Mouse (Mus musculus): ENCODE data around the gene Lrrk1. TPM values are rescaled to one million over a fixed set of nuclear protein-coding genes. Genes with fewer than 3 reads are reported as not detected.

Gene Lrrk1
- polyA plus RNA-seq, 1 experiment from 2014 or later = 14.2 TPM

GRCm38 (mm10) chr7:66340044-66340443 is 48.1 kb downstream of the Lrrk1 start:
- Histone ChIP-seq H3K27me3 (no peaks in the 10 kb centered on the region), H3K36me3 (no peaks in the 10 kb centered on the region), H3K4me3 (replicated peaks) (no peak overlapping the region), H3K9ac (replicated peaks) (no peak overlapping the region), H3K4me1 (replicated peaks) (peaks cover 10% of the 10 kb centered on the region), H3K9me3 (no peaks in the 10 kb centered on the region), H3K27ac (peak overlapping the region; percentile 41; the same call in 1 of the 2 replicates), H3K4me2 (no peak overlapping the region)
- WGBS = 41% methylated on average over 3 of the region's 3 CpGs
- ATAC-seq (ENCODE audit: insufficient number of reproducible peaks, insufficient read depth, low FRiP score, low TSS enrichment, low read depth) = no peak

GRCm38 (mm10) chr7:66339625-66340024 is 48.5 kb downstream of the Lrrk1 start:
- WGBS = 32% methylated on average over 5 of the region's 5 CpGs
- H3K36me3 ChIP-seq = no peaks in the 10 kb centered on the region
- H3K27me3 ChIP-seq = no peaks in the 10 kb centered on the region
- H3K4me3 ChIP-seq (replicated peaks) = no peak overlapping the region
- peaks cover 10% of the 10 kb centered on the region for H3K4me1 ChIP-seq (replicated peaks)
- no peak overlapping the region for H3K4me2 ChIP-seq
- peak overlapping the region; percentile 41; the same call in 1 of the 2 replicates for H3K27ac ChIP-seq
- ATAC-seq (ENCODE audit: insufficient number of reproducible peaks, insufficient read depth, low FRiP score, low TSS enrichment, low read depth) = no peak
- no peaks in the 10 kb centered on the region for H3K9me3 ChIP-seq
- H3K9ac ChIP-seq (replicated peaks) = no peak overlapping the region

GRCm38 (mm10) chr7:66336955-66337354 is 51.2 kb downstream of the Lrrk1 start:
- no peak for ATAC-seq (ENCODE audit: insufficient number of reproducible peaks, insufficient read depth, low FRiP score, low TSS enrichment, low read depth)
- Histone ChIP-seq H3K27me3 (no peaks in the 10 kb centered on the region), H3K4me3 (replicated peaks) (no peak overlapping the region), H3K36me3 (peaks cover 15% of the 10 kb centered on the region), H3K4me1 (replicated peaks) (peaks cover 10% of the 10 kb centered on the region), H3K27ac (no peak overlapping the region), H3K9ac (replicated peaks) (no peak overlapping the region), H3K4me2 (no peak overlapping the region), H3K9me3 (no peaks in the 10 kb centered on the region)
- WGBS = 90% methylated on average over 2 of the region's 2 CpGs

GRCm38 (mm10) chr7:66333906-66334500 is 54.1 kb downstream of the Lrrk1 start:
- no peaks in the 10 kb centered on the region for H3K27me3 ChIP-seq
- no peak overlapping the region for H3K4me3 ChIP-seq (replicated peaks)
- H3K27ac ChIP-seq = no peak overlapping the region
- H3K9ac ChIP-seq (replicated peaks) = no peak overlapping the region
- H3K4me1 ChIP-seq (replicated peaks) = peaks cover 3% of the 10 kb centered on the region
- WGBS = 87% methylated on average over 4 of the region's 4 CpGs
- H3K9me3 ChIP-seq = no peaks in the 10 kb centered on the region
- ATAC-seq (ENCODE audit: insufficient number of reproducible peaks, insufficient read depth, low FRiP score, low TSS enrichment, low read depth) = no peak
- no peak overlapping the region for H3K4me2 ChIP-seq
- peaks cover 16% of the 10 kb centered on the region for H3K36me3 ChIP-seq

GRCm38 (mm10) chr7:66332340-66332739 is 55.8 kb downstream of the Lrrk1 start:
- H3K36me3 ChIP-seq = peaks cover 16% of the 10 kb centered on the region
- no peak overlapping the region for H3K4me2 ChIP-seq
- H3K9ac ChIP-seq (replicated peaks) = no peak overlapping the region
- no peaks in the 10 kb centered on the region for H3K9me3 ChIP-seq
- no peak for ATAC-seq (ENCODE audit: insufficient number of reproducible peaks, insufficient read depth, low FRiP score, low TSS enrichment, low read depth)
- peaks cover 3% of the 10 kb centered on the region for H3K4me1 ChIP-seq (replicated peaks)
- no peaks in the 10 kb centered on the region for H3K27me3 ChIP-seq
- 87% methylated on average over 8 of the region's 8 CpGs for WGBS
- H3K4me3 ChIP-seq (replicated peaks) = no peak overlapping the region
- no peak overlapping the region for H3K27ac ChIP-seq

GRCm38 (mm10) chr7:66330610-66331009 is 57.5 kb downstream of the Lrrk1 start:
- no peak overlapping the region for H3K9ac ChIP-seq (replicated peaks)
- ATAC-seq (ENCODE audit: insufficient number of reproducible peaks, insufficient read depth, low FRiP score, low TSS enrichment, low read depth) = no peak
- no peaks in the 10 kb centered on the region for H3K27me3 ChIP-seq
- peaks cover 4% of the 10 kb centered on the region; the same call in 1 of the 2 replicates for H3K9me3 ChIP-seq
- H3K4me3 ChIP-seq (replicated peaks) = no peak overlapping the region
- peaks cover 3% of the 10 kb centered on the region for H3K4me1 ChIP-seq (replicated peaks)
- no peak overlapping the region for H3K4me2 ChIP-seq
- H3K27ac ChIP-seq = no peak overlapping the region
- peaks cover 16% of the 10 kb centered on the region for H3K36me3 ChIP-seq
- 88% methylated on average over 9 of the region's 9 CpGs for WGBS

GRCm38 (mm10) chr7:66327516-66327915 is 60.6 kb downstream of the Lrrk1 start:
- peaks cover 3% of the 10 kb centered on the region for H3K4me1 ChIP-seq (replicated peaks)
- H3K36me3 ChIP-seq = peaks cover 7% of the 10 kb centered on the region; the same call in 1 of the 2 replicates
- ATAC-seq (ENCODE audit: insufficient number of reproducible peaks, insufficient read depth, low FRiP score, low TSS enrichment, low read depth) = no peak
- 89% methylated on average over 2 of the region's 2 CpGs for WGBS
- no peaks in the 10 kb centered on the region for H3K27me3 ChIP-seq
- H3K9me3 ChIP-seq = peaks cover 4% of the 10 kb centered on the region; the same call in 1 of the 2 replicates
- no peak overlapping the region for H3K9ac ChIP-seq (replicated peaks)
- H3K4me3 ChIP-seq (replicated peaks) = no peak overlapping the region
- no peak overlapping the region for H3K4me2 ChIP-seq
- no peak overlapping the region for H3K27ac ChIP-seq

GRCm38 (mm10) chr7:66325419-66326053 is 62.6 kb downstream of the Lrrk1 start:
- no peak overlapping the region for H3K27ac ChIP-seq
- H3K9ac ChIP-seq (replicated peaks) = no peak overlapping the region
- peaks cover 11% of the 10 kb centered on the region for H3K4me1 ChIP-seq (replicated peaks)
- peaks cover 4% of the 10 kb centered on the region; the same call in 1 of the 2 replicates for H3K9me3 ChIP-seq
- H3K4me3 ChIP-seq (replicated peaks) = no peak overlapping the region
- no peaks in the 10 kb centered on the region for H3K36me3 ChIP-seq
- H3K27me3 ChIP-seq = no peaks in the 10 kb centered on the region
- no peak for ATAC-seq (ENCODE audit: insufficient number of reproducible peaks, insufficient read depth, low FRiP score, low TSS enrichment, low read depth)
- 72% methylated on average over 3 of the region's 3 CpGs for WGBS
- no peak overlapping the region for H3K4me2 ChIP-seq

- Histone ChIP-seq H3K4me2 (no peak overlapping the region), H3K9ac (replicated peaks) (no peak overlapping the region), H3K4me1 (replicated peaks) (peaks cover 12% of the 10 kb centered on the region), H3K27me3 (no peaks in the 10 kb centered on the region), H3K27ac (no peak overlapping the region; the same call in 1 of the 2 replicates), H3K9me3 (peaks cover 4% of the 10 kb centered on the region; the same call in 1 of the 2 replicates), H3K4me3 (replicated peaks) (no peak overlapping the region), H3K36me3 (no peaks in the 10 kb centered on the region)
- ATAC-seq (ENCODE audit: insufficient number of reproducible peaks, insufficient read depth, low FRiP score, low TSS enrichment, low read depth) = no peak
- WGBS = 83% methylated on average over 9 of the region's 9 CpGs
These were observed 64.7 kb downstream of the Lrrk1 start for GRCm38 (mm10) chr7:66323252-66324015.

- Histone ChIP-seq H3K4me3 (replicated peaks) (no peak overlapping the region), H3K9ac (replicated peaks) (no peak overlapping the region), H3K4me1 (replicated peaks) (peaks cover 18% of the 10 kb centered on the region), H3K27ac (no peak overlapping the region), H3K9me3 (0 out of 2 replicates have a peak, but pooled peaks cover 4% of the 10 kb centered on the region), H3K36me3 (no peaks in the 10 kb centered on the region), H3K27me3 (no peaks in the 10 kb centered on the region), H3K4me2 (no peak overlapping the region)
- 39% methylated on average over 5 of the region's 5 CpGs for WGBS
- ATAC-seq (ENCODE audit: insufficient number of reproducible peaks, insufficient read depth, low FRiP score, low TSS enrichment, low read depth) = peak; percentile 73; the same call in 1 of the 2 replicates
These were observed 67.2 kb downstream of the Lrrk1 start for GRCm38 (mm10) chr7:66320996-66321395.

- H3K36me3 ChIP-seq = no peaks in the 10 kb centered on the region
- H3K4me1 ChIP-seq (replicated peaks) = peaks cover 18% of the 10 kb centered on the region
- 50% methylated on average over 6 of the region's 6 CpGs for WGBS
- H3K27ac ChIP-seq = peak overlapping the region; percentile 53; the same call in 1 of the 2 replicates
- no peak overlapping the region for H3K4me3 ChIP-seq (replicated peaks)
- no peak for ATAC-seq (ENCODE audit: insufficient number of reproducible peaks, insufficient read depth, low FRiP score, low TSS enrichment, low read depth)
- no peaks in the 10 kb centered on the region for H3K27me3 ChIP-seq
- no peak overlapping the region for H3K4me2 ChIP-seq
- 0 out of 2 replicates have a peak, but pooled peaks cover 8% of the 10 kb centered on the region for H3K9me3 ChIP-seq
- no peak overlapping the region for H3K9ac ChIP-seq (replicated peaks)
These were observed 70.0 kb downstream of the Lrrk1 start for GRCm38 (mm10) chr7:66318147-66318546.

Measured in limb, embryonic 12.5 days (tissue).